Mouse (Mus musculus) liver, adult 2 months (tissue): ENCODE data around the gene Nup85. TPM values are rescaled to one million over a fixed set of nuclear protein-coding genes. Genes with fewer than 3 reads are reported as not detected.
A peak's percentile ranks its signal among the peaks of the same experiment; 100 is the strongest.

Experiments used
- DNase-seq: peaks from one replicate; pipeline ENCODE4 v3.0.0-alpha.2; 2011; ENCODE audit warnings: low read depth, low spot score; ENCODE audit errors: extremely low read depth
- H3K27ac ChIP-seq: fragments of 200-500 bp; replicated peaks from 2 replicates; pipeline ENCODE4 v1.5.1; 2012; ENCODE audit warnings: low read depth, mild to moderate bottlenecking, control low read depth, inconsistent platforms, low read length; ENCODE audit not compliant: insufficient read depth
- H3K27me3 ChIP-seq: fragments of 200-500 bp; 2 replicates; pipeline ENCODE4 v1.6.1; 2012; ENCODE audit warnings: mild to moderate bottlenecking, moderate library complexity, low read length, inconsistent platforms; ENCODE audit not compliant: control insufficient read depth, insufficient read depth
- H3K36me3 ChIP-seq: fragments of 200-500 bp; 2 replicates; pipeline ENCODE4 v1.6.1; 2012; ENCODE audit warnings: low read length, inconsistent platforms; ENCODE audit not compliant: control insufficient read depth, insufficient read depth
- H3K4me1 ChIP-seq: fragments of 200-500 bp; 2 replicates; pipeline ENCODE4 v1.6.1; 2011; ENCODE audit warnings: low read length; ENCODE audit not compliant: control insufficient read depth, insufficient read depth
- H3K4me3 ChIP-seq: fragments of 200-500 bp; 2 replicates; pipeline ENCODE4 v1.5.1; 2011; ENCODE audit warnings: low read depth, mild to moderate bottlenecking, control low read depth, low read length, moderate library complexity; ENCODE audit not compliant: insufficient read depth
- H3K79me2 ChIP-seq: fragments of 200-500 bp; 2 replicates; pipeline ENCODE4 v1.6.1; 2012; ENCODE audit warnings: inconsistent platforms, mild to moderate bottlenecking, low read length, moderate library complexity; ENCODE audit not compliant: control insufficient read depth, insufficient read depth
- H3K9ac ChIP-seq: fragments of 200-500 bp; 2 replicates; pipeline ENCODE4 v1.6.1; 2012; ENCODE audit warnings: low read depth, mild to moderate bottlenecking, control low read depth, inconsistent platforms, low read length
- CTCF ChIP-seq: fragments of 200-500 bp; IDR thresholded peaks from 2 replicates; pipeline ENCODE4 v1.5.1; 2011; ENCODE audit warnings: low read depth, low read length, control low read depth
- POLR2A ChIP-seq: fragments of 200-500 bp; IDR thresholded peaks from 2 replicates; pipeline ENCODE4 v1.6.1; 2011; ENCODE audit warnings: low read length, control low read depth; ENCODE audit not compliant: insufficient read depth; ENCODE audit errors: extremely low read depth
- WGBS: fragments of 180-500 bp; shearing (Covaris S2); methylation state at CpG from one replicate; pipeline ENCODE4 v1.1.7; 2018; 5-methylcytosine and 5-hydroxymethylcytosine counted together
- polyA plus RNA-seq: library from polyadenylated mRNA; depleted of rRNA; stranded (reverse); fragments of >200 nt; gene quantifications from 2 replicates; pipeline ENCODE4 v1.2.3, GENCODE M21; 2012
- total RNA-seq: library from RNA; depleted of rRNA; stranded (reverse); fragments of >200 nt; gene quantifications from 2 replicates; pipeline ENCODE4 v1.2.3, GENCODE M21; 2014

Gene Nup85
- total and polyA plus RNA-seq, 2 experiments, result 21.8 to 21.9 TPM

DNA sequence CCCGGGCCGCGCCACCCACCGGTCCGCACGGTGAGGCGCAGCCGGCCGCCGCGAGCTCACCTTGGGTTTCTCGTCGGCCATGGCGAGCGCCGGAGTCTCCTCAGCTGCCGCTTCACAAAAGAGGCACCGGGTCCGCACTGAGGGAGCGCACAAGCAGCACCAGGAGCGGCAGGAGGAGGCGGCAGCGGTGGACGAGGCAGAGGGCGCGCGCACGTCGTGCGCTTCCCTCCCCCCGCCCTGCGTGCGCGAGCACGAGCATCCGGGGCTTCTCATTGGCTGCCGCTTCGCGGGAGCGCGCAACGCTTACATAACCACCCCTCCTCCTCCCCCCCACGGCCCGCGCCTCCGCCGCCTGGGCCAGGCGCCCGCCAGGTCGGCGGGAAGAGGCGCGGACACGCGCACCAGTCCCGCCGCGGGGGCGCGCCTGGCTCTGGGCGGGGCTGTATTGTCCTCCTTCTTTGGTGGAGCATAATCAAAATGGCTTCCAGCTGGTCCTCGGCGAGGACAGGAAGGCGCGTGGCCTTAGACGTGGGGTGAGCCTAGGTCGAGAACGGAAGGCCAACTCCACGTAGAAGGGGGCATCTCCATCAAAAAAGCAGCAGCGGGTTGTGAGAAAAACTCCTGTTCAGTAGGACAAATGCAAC is 28.1 kb upstream of the Nup85 start, which contains the start of gene Sumo2:
Gene Sumo2 (minus strand): TSS at position 239 of the 644 bp plus-strand sequence.
- DNase-seq, result peak; percentile 73
- Histone ChIP-seq H3K4me3 (peak within 1 kb of the TSS; percentile 91), H3K4me1 (peaks cover 4% of the 10 kb centered on the region; the same call in 1 of the 2 replicates), H3K9ac (peak within 1 kb of the TSS; percentile 89), H3K27ac (peak within 1 kb of the TSS; percentile 86), H3K27me3 (no peaks in the 10 kb centered on the region), H3K36me3 (peaks cover 24% of the 10 kb centered on the region), H3K79me2 (no peaks in the 10 kb centered on the region; the same call in 1 of the 2 replicates)
- TF ChIP-seq CTCF, result no peak
- peak; percentile 63 for TF ChIP-seq POLR2A
- 2% methylated on average over 70 of the region's 70 CpGs for WGBS

GRCm38 (mm10) chr11:115536856-115537568 is 27.2 kb upstream of the Nup85 start:
- no peak overlapping the region for H3K9ac ChIP-seq
- DNase-seq, result no peak

GRCm38 (mm10) chr11:115538045-115538444 is 26.2 kb upstream of the Nup85 start:
- Histone ChIP-seq H3K9ac (no peak overlapping the region), H3K27me3 (no peaks in the 10 kb centered on the region), H3K79me2 (no peaks in the 10 kb centered on the region; the same call in 1 of the 2 replicates), H3K36me3 (peaks cover 8% of the 10 kb centered on the region), H3K27ac (no peak overlapping the region), H3K4me1 (peaks cover 4% of the 10 kb centered on the region; the same call in 1 of the 2 replicates), H3K4me3 (no peak overlapping the region)
- WGBS, result 57% methylated on average over 2 of the region's 2 CpGs
- TF ChIP-seq CTCF, result no peak
- TF ChIP-seq POLR2A, result no peak
- DNase-seq, result no peak

More at GRCm38 (mm10) chr11:115536856-115537568, 27.2 kb upstream of the Nup85 start:
- peaks cover 4% of the 10 kb centered on the region; the same call in 1 of the 2 replicates for H3K4me1 ChIP-seq
- H3K27me3 ChIP-seq, result no peaks in the 10 kb centered on the region
- peaks cover 15% of the 10 kb centered on the region for H3K36me3 ChIP-seq
- H3K79me2 ChIP-seq, result no peaks in the 10 kb centered on the region; the same call in 1 of the 2 replicates
- no peak overlapping the region; the same call in 1 of the 2 replicates for H3K27ac ChIP-seq
- H3K4me3 ChIP-seq, result no peak overlapping the region
- TF ChIP-seq CTCF (no peak), POLR2A (no peak)
- 91% methylated on average over 10 of the region's 10 CpGs for WGBS

- DNase-seq, result no peak
- Histone ChIP-seq H3K4me1 (no peaks in the 10 kb centered on the region), H3K9ac (no peak overlapping the region), H3K27ac (no peak overlapping the region), H3K27me3 (no peaks in the 10 kb centered on the region), H3K36me3 (no peaks in the 10 kb centered on the region), H3K4me3 (no peak overlapping the region), H3K79me2 (no peaks in the 10 kb centered on the region)
- WGBS, result 61% methylated on average over 4 of the region's 4 CpGs
- TF ChIP-seq CTCF, result no peak
- no peak for TF ChIP-seq POLR2A
Measured at GRCm38 (mm10) chr11:115543571-115543970, 20.7 kb upstream of the Nup85 start.

- TF ChIP-seq CTCF (0 out of 2 replicates have a peak, but pooled peaks have one; percentile 21), POLR2A (no peak)
- H3K27me3 ChIP-seq, result no peaks in the 10 kb centered on the region
- peak; percentile 22 for DNase-seq
- H3K4me3 ChIP-seq, result no peak overlapping the region
- no peaks in the 10 kb centered on the region for H3K79me2 ChIP-seq
- 80% methylated on average over 4 of the region's 4 CpGs for WGBS
- no peaks in the 10 kb centered on the region for H3K36me3 ChIP-seq
- H3K27ac ChIP-seq, result no peak overlapping the region
- no peak overlapping the region for H3K9ac ChIP-seq
- no peaks in the 10 kb centered on the region for H3K4me1 ChIP-seq
Measured at GRCm38 (mm10) chr11:115552783-115553182, 11.5 kb upstream of the Nup85 start.

DNA sequence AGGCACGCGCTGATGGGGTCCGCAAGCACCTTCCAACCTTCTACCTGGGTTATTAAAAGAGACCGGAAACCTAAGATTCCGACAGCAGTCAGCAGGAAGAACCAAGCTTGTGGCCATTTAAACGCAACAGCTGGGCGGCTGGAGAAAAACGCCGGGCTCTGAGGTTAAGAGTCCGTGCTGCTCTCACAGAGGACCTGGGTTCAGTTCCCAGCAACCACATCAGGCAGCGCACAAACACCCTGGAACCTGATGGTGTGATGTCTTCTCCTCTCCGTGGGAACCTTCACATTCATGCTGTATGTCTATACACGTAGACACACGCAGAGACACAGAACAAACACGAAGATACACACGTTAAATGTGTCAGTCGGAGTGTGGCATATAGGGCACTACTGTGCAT is 8.5 kb upstream of the Nup85 start:
- no peaks in the 10 kb centered on the region for H3K36me3 ChIP-seq
- no peak for DNase-seq
- H3K27ac ChIP-seq, result no peak overlapping the region
- no peak overlapping the region for H3K9ac ChIP-seq
- TF ChIP-seq CTCF, result no peak
- no peak for TF ChIP-seq POLR2A
- WGBS, result 84% methylated on average over 17 of the region's 17 CpGs
- H3K79me2 ChIP-seq, result no peaks in the 10 kb centered on the region
- no peaks in the 10 kb centered on the region for H3K27me3 ChIP-seq
- H3K4me1 ChIP-seq, result no peaks in the 10 kb centered on the region
- no peak overlapping the region for H3K4me3 ChIP-seq
